Mouse (Mus musculus) stomach, embryonic 14.5 days (tissue): ENCODE results near the gene Cabin1. TPM values are rescaled to one million over a fixed set of nuclear protein-coding genes. Genes with fewer than 3 reads are reported as not detected.

Source experiments
- ATAC-seq: fragments of 200-750 bp; cut with Nextera tagmentation; 2 replicates; pipeline ENCODE4 v1.8.0; 2017; ENCODE audit warnings: low read depth, moderate TSS enrichment; ENCODE audit not compliant: insufficient number of reproducible peaks, insufficient read depth, low FRiP score
- H3K27ac ChIP-seq: fragments of 300-500 bp; sonication (generic); 2 replicates; pipeline ENCODE4 v1.5.1; 2014; ENCODE audit warnings: mild to moderate bottlenecking, low read length, moderate library complexity, mixed read lengths
- H3K27me3 ChIP-seq: fragments of 300-500 bp; sonication (generic); 2 replicates; pipeline ENCODE4 v1.6.1; 2014; ENCODE audit warnings: low read length, control low read depth, mixed read lengths; ENCODE audit not compliant: control insufficient read depth, insufficient read depth
- H3K36me3 ChIP-seq: fragments of 300-500 bp; sonication (generic); 2 replicates; pipeline ENCODE4 v1.6.1; 2014; ENCODE audit warnings: mild to moderate bottlenecking, control low read depth, low read length, moderate library complexity, mixed read lengths; ENCODE audit not compliant: control insufficient read depth, insufficient read depth
- H3K4me1 ChIP-seq: fragments of 300-500 bp; sonication (generic); 2 replicates; pipeline ENCODE4 v1.6.1; 2014; ENCODE audit warnings: low read length, control low read depth, mixed read lengths; ENCODE audit not compliant: control insufficient read depth, insufficient read depth
- H3K4me2 ChIP-seq: fragments of 300-500 bp; sonication (generic); replicated peaks from 2 replicates; pipeline ENCODE4 v1.6.1; 2014; ENCODE audit warnings: low read depth, low read length, control low read depth
- H3K4me3 ChIP-seq: fragments of 300-500 bp; sonication (generic); 2 replicates; pipeline ENCODE4 v1.5.1; 2014; ENCODE audit warnings: low read depth, low read length, control low read depth
- H3K9ac ChIP-seq: fragments of 300-500 bp; sonication (generic); replicated peaks from 2 replicates; pipeline ENCODE4 v1.6.1; 2014; ENCODE audit warnings: low read depth, mild to moderate bottlenecking, control low read depth, low read length, moderate library complexity, mixed read lengths
- H3K9me3 ChIP-seq: fragments of 300-500 bp; sonication (generic); 2 replicates; pipeline ENCODE4 v1.6.1; 2016; ENCODE audit warnings: low read depth, low read length, control low read depth; ENCODE audit not compliant: control insufficient read depth
- WGBS: fragments of 180-500 bp; shearing (Covaris S2); extraction: QIAGEN DNeasy Blood & Tissue Kit; methylation state at CpG from one replicate; pipeline ENCODE4 v1.1.7; 2014; 5-methylcytosine and 5-hydroxymethylcytosine counted together
- polyA plus RNA-seq: library from polyadenylated mRNA; unstranded; fragments of >200 nt; fragmentation: Nextera tagmentation; extraction: Ambion mirVana; gene quantifications from 2 replicates; pipeline ENCODE4 v1.2.1, GENCODE M21; 2014

Gene Cabin1
- 42.7 and 49.0 TPM in 2 replicates for polyA plus RNA-seq

GRCm38 (mm10) chr10:75763682-75764518, at the start of gene Cabin1:
Cabin1 (minus strand) TSS chr10:75764341.
- peaks cover 4% of the 10 kb centered on the region; the same call in 1 of the 2 replicates for H3K4me1 ChIP-seq
- peak; percentile 99 for ATAC-seq
- under 1% methylated on average over 61 of the region's 61 CpGs for WGBS

GRCm38 (mm10) chr10:75804217-75804616, 40.1 kb upstream of the Cabin1 start:
- Histone ChIP-seq H3K36me3 (no peaks in the 10 kb centered on the region), H3K27ac (no peak overlapping the region), H3K27me3 (no peaks in the 10 kb centered on the region), H3K9me3 (no peaks in the 10 kb centered on the region), H3K4me2 (no peak overlapping the region), H3K9ac (no peak overlapping the region), H3K4me1 (no peaks in the 10 kb centered on the region), H3K4me3 (no peak overlapping the region)
- 48% methylated on average over 2 of the region's 2 CpGs for WGBS
- no peak for ATAC-seq

More at GRCm38 (mm10) chr10:75763682-75764518, at the start of gene Cabin1:
- Histone ChIP-seq H3K27ac (peak within 1 kb of the TSS; percentile 58; the same call in 1 of the 2 replicates), H3K4me2 (peak within 1 kb of the TSS; percentile 74), H3K4me3 (peak within 1 kb of the TSS; percentile 88), H3K9ac (peak within 1 kb of the TSS; percentile 65), H3K27me3 (no peaks in the 10 kb centered on the region), H3K9me3 (no peaks in the 10 kb centered on the region), H3K36me3 (peaks cover 7% of the 10 kb centered on the region; the same call in 1 of the 2 replicates)

GRCm38 (mm10) chr10:75798176-75798696, 34.1 kb upstream of the Cabin1 start, which contains the start of gene Gstt1:
Gstt1 (minus strand) TSS chr10:75798584.
- H3K27me3 ChIP-seq = no peaks in the 10 kb centered on the region
- no peak within 1 kb of the TSS for H3K27ac ChIP-seq
- H3K36me3 ChIP-seq = no peaks in the 10 kb centered on the region
- peak within 1 kb of the TSS; percentile 11 for H3K9ac ChIP-seq
- H3K4me3 ChIP-seq = peak within 1 kb of the TSS; percentile 43
- H3K9me3 ChIP-seq = no peaks in the 10 kb centered on the region
- WGBS = 2% methylated on average over 18 of the region's 18 CpGs
- peak; percentile 11; the same call in 1 of the 2 replicates for ATAC-seq
- H3K4me1 ChIP-seq = peaks cover 3% of the 10 kb centered on the region; the same call in 1 of the 2 replicates
- peak within 1 kb of the TSS; percentile 80 for H3K4me2 ChIP-seq

GRCm38 (mm10) chr10:75797619-75798175, 33.6 kb upstream of the Cabin1 start:
- Histone ChIP-seq H3K4me2 (peak overlapping the region; percentile 80), H3K27ac (no peak overlapping the region), H3K36me3 (no peaks in the 10 kb centered on the region), H3K4me3 (peak overlapping the region; percentile 43), H3K9me3 (no peaks in the 10 kb centered on the region), H3K9ac (peak overlapping the region; percentile 11), H3K27me3 (no peaks in the 10 kb centered on the region), H3K4me1 (peaks cover 3% of the 10 kb centered on the region; the same call in 1 of the 2 replicates)
- peak; percentile 48 for ATAC-seq
- 3% methylated on average over 12 of the region's 12 CpGs for WGBS

- Histone ChIP-seq H3K4me2 (peak overlapping the region; percentile 80), H3K4me1 (peaks cover 3% of the 10 kb centered on the region; the same call in 1 of the 2 replicates), H3K9me3 (no peaks in the 10 kb centered on the region), H3K27ac (no peak overlapping the region), H3K9ac (no peak overlapping the region), H3K4me3 (peak overlapping the region; percentile 43; the same call in 1 of the 2 replicates), H3K27me3 (no peaks in the 10 kb centered on the region), H3K36me3 (no peaks in the 10 kb centered on the region)
- ATAC-seq = no peak
- WGBS = 48% methylated on average over 11 of the region's 11 CpGs
These were observed 32.8 kb upstream of the Cabin1 start for GRCm38 (mm10) chr10:75796731-75797516.

- H3K27ac ChIP-seq = no peak overlapping the region
- no peak overlapping the region for H3K9ac ChIP-seq
- no peaks in the 10 kb centered on the region for H3K9me3 ChIP-seq
- H3K36me3 ChIP-seq = no peaks in the 10 kb centered on the region
- H3K4me1 ChIP-seq = peaks cover 7% of the 10 kb centered on the region; the same call in 1 of the 2 replicates
- 28% methylated on average over 3 of the region's 3 CpGs for WGBS
- no peak for ATAC-seq
- H3K4me2 ChIP-seq = no peak overlapping the region
- H3K27me3 ChIP-seq = no peaks in the 10 kb centered on the region
- H3K4me3 ChIP-seq = no peak overlapping the region
These were observed 30.7 kb upstream of the Cabin1 start for GRCm38 (mm10) chr10:75794880-75795279.

GRCm38 (mm10) chr10:75790773-75791172, 26.6 kb upstream of the Cabin1 start:
- H3K4me3 ChIP-seq = no peak overlapping the region
- H3K9ac ChIP-seq = no peak overlapping the region
- H3K36me3 ChIP-seq = no peaks in the 10 kb centered on the region
- no peaks in the 10 kb centered on the region for H3K9me3 ChIP-seq
- no peak overlapping the region for H3K4me2 ChIP-seq
- no peak for ATAC-seq
- 0 out of 2 replicates have a peak, but pooled peaks cover 4% of the 10 kb centered on the region for H3K4me1 ChIP-seq
- H3K27me3 ChIP-seq = no peaks in the 10 kb centered on the region
- H3K27ac ChIP-seq = no peak overlapping the region
- 9% methylated on average over 7 of the region's 7 CpGs for WGBS

- H3K27ac ChIP-seq = no peak overlapping the region
- no peaks in the 10 kb centered on the region for H3K36me3 ChIP-seq
- 71% methylated on average over 5 of the region's 5 CpGs for WGBS
- ATAC-seq = peak; percentile 76; the same call in 1 of the 2 replicates
- no peaks in the 10 kb centered on the region for H3K9me3 ChIP-seq
- H3K27me3 ChIP-seq = no peaks in the 10 kb centered on the region
- 0 out of 2 replicates have a peak, but pooled peaks cover 4% of the 10 kb centered on the region for H3K4me1 ChIP-seq
- H3K4me3 ChIP-seq = no peak overlapping the region
- no peak overlapping the region for H3K4me2 ChIP-seq
- H3K9ac ChIP-seq = no peak overlapping the region
These were observed 25.7 kb upstream of the Cabin1 start for GRCm38 (mm10) chr10:75789841-75790240.
